Mouse (Mus musculus) thymus, postnatal 36 days (tissue): ENCODE measurements around the gene Olfr1489.
"Not testable (repeated sequence)": the region's sequence is repeated elsewhere in the genome, so short reads cannot be mapped to it uniquely, and the experiment has no call there.

Experiments used
- DNase-seq, 2 experiments: peaks; one replicate each; pipeline ENCODE4 v3.0.0; 2022; ENCODE audit warnings: mixed read lengths in 2 of 2

Olfr1489 gene

DNA sequence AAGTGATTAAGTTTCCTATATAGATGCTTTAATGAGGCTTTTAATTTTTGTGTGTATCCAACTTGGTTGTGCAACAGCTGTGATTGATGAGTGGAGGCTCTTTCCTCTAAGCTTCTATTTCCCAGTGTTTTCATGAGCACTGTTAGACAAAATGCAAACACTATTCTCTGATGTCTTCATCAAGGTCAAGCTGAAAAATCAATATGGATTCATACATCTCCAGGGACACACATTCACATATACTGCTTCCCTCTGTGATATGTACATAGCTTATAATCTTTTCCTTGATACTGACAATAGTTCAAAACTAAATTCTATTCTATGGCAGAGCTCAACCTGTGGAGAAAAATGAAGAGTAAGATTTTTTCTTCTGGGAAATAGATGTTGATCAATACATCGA is at the start of gene Olfr1489:
TSS of gene Olfr1489 (plus strand) at position 301 of the 400 bp plus-strand sequence.
- DNase-seq, result no peak

DNA sequence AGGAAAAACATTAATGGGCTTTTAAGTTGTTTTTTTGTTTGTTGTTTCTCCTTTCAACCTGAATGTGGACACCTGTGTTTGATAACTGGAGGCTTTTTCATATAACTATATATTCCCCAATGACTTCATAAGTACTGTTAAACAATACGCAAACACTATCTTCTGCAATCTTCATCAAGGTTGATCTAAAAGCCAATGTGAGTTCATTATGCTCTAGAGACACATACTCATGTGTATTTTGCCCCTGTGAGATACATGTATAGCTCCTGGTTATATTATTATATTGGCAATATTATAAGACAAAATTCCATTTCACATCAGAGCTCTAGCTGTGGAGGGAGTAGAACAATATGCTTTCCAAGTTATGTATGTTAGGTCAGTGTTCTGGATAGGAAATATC is 48.2 kb upstream of the Olfr1489 start, which contains the start of gene Olfr1484:
TSS of gene Olfr1484 (plus strand) at position 301 of the 400 bp plus-strand sequence.
- no peak for DNase-seq

DNA sequence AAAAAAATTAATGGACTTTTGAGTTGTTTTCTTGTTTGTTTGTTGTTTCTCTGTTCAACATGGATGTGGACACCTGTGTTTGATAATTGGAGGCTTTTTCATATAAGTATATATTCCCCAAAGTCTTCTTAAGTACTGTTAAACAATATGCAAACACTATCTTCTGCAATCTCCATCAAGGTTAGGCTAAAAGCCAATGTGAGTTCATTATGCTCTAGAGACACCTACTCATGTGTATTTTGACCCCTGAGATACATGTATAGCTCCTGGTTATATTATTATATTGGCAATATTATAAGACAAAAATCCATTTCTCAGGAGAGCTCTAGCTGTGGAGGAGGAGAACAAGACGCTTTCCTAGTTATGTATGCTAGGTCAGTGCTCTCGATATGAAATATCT is 14.3 kb upstream of the Olfr1489 start, which contains the start of gene Olfr1487:
TSS of gene Olfr1487 (plus strand) at position 301 of the 400 bp plus-strand sequence.
- not testable (repeated sequence) for DNase-seq

- DNase-seq, result no peak
Observed at GRCm38 (mm10) chr19:13650791-13651190, 19.4 kb downstream of the Olfr1489 start, which contains the start of gene Olfr1490. Olfr1490 (plus strand) TSS chr19:13651091.
